In genomic region chr7:141988314-141988806, GRCm38 (mm10) we compare ENCODE assay signal across 16 mouse cellular contexts. TPM values are rescaled to one million over a fixed set of nuclear protein-coding genes. Genes with fewer than 3 reads are reported as not detected.
A peak's percentile ranks its signal among the peaks of the same experiment; 100 is the strongest.
DNase-seq lines count a peak whose midpoint lies in the region; ATAC-seq lines count a peak whose summit lies in the region.
"Had no signal": no experiment of that assay in that cellular context is flagged by ENCODE, and none has a peak within 500 bp of the region (broad histone marks: within the 10 kb centered on the region; RNA-seq: fewer than 3 reads in every experiment).

No protein-coding gene starts in this region.

- peaks cover 14% of the 10 kb centered on the region for H3K36me3 ChIP-seq in hindbrain, embryonic 11.5 days (ENCODE audit: control insufficient read depth, insufficient read depth, low read length)

- no peaks in the 10 kb centered on the region for H3K4me1 ChIP-seq in hindbrain, embryonic 11.5 days (replicated peaks; ENCODE audit: control insufficient read depth, insufficient read depth, low read length)
- H3K4me1 ChIP-seq: hindbrain, embryonic 15.5 days; neural tube, embryonic 13.5 days had no signal

- DNase-seq in adipocyte (ENCODE audit: low spot score) (peak; percentile 83), liver (peak; percentile 24)
- DNase-seq in cerebellum, adult 8-10 months, result peak; percentile 50
- peak; percentile 67 for DNase-seq in kidney, adult 9 months
- DNase-seq in hindbrain, embryonic 11.5 days (ENCODE audit: low spot score), result no peak
- DNase-seq in embryo, embryonic 10.5 days (ENCODE audit: low spot score), result no peak
- no peak for DNase-seq in lung, postnatal 4 days
- DNase-seq in spleen, adult 12 weeks (ENCODE audit: low spot score), result no peak
- DNase-seq: adrenal gland, adult 8-10 months; heart, postnatal 10 days; lung, adult 18-20 months; retina, postnatal 1 day; spleen, adult 18-20 months had no signal

- H3K27ac ChIP-seq in hindbrain, embryonic 11.5 days (ENCODE audit: low read depth, low read length), result no peak overlapping the region
- H3K27ac ChIP-seq: hindbrain, embryonic 15.5 days; layer of hippocampus, adult 2 months; neural tube, embryonic 13.5 days had no signal

- H3K9me3 ChIP-seq in hindbrain, embryonic 11.5 days (ENCODE audit: control insufficient read depth, low read length), result no peaks in the 10 kb centered on the region
- H3K9me3 ChIP-seq: hindbrain, embryonic 15.5 days; neural tube, embryonic 13.5 days had no signal

- ATAC-seq in hindbrain, embryonic 11.5 days (ENCODE audit: low FRiP score), result no peak; the same call in 1 of the 2 replicates

- no peak overlapping the region for H3K9ac ChIP-seq in hindbrain, embryonic 11.5 days (ENCODE audit: low read depth, low read length)
- H3K9ac ChIP-seq: hindbrain, embryonic 15.5 days; neural tube, embryonic 13.5 days had no signal

- H3K4me2 ChIP-seq in hindbrain, embryonic 11.5 days (replicated peaks; ENCODE audit: low read depth, low read length), result no peak overlapping the region
- H3K4me2 ChIP-seq: hindbrain, embryonic 15.5 days; neural tube, embryonic 13.5 days had no signal

- no peaks in the 10 kb centered on the region for H3K27me3 ChIP-seq in hindbrain, embryonic 11.5 days (ENCODE audit: control insufficient read depth, insufficient read depth, low read length)
- H3K27me3 ChIP-seq: hindbrain, embryonic 15.5 days; neural tube, embryonic 13.5 days had no signal

- 88% methylated on average over 7 of the region's 7 CpGs for WGBS in hindbrain, embryonic 11.5 days

- no peak overlapping the region for H3K4me3 ChIP-seq in hindbrain, embryonic 11.5 days (ENCODE audit: low read depth, low read length)
- H3K4me3 ChIP-seq: hindbrain, embryonic 15.5 days; layer of hippocampus, adult 2 months; neural tube, embryonic 13.5 days had no signal

RNA-seq across cellular contexts. Expression of gene Brsk2, which starts 38.8 kb away (rescaled TPM):
- 13.7 and 15.6 TPM in 2 replicates for polyA plus RNA-seq in hindbrain, embryonic 11.5 days (2014; fragmentation: Nextera tagmentation; extraction: Ambion mirVana)

Comparison
In these comparisons a context has a peak if more than half of its experiments do, and no peak if none do; other contexts are left out.
1. DNase-seq: peak in adipocyte (single experiment), cerebellum, adult 8-10 months (single experiment), kidney, adult 9 months (single experiment) and liver (single experiment); none in hindbrain, embryonic 11.5 days (single experiment), embryo, embryonic 10.5 days (single experiment), lung, postnatal 4 days (0 of 2) and spleen, adult 12 weeks (single experiment).